Mouse (Mus musculus): Measurements from ENCODE around the gene Gm42688.
A peak's percentile ranks its signal among the peaks of the same experiment; 100 is the strongest.

Gene Gm42688

DNA sequence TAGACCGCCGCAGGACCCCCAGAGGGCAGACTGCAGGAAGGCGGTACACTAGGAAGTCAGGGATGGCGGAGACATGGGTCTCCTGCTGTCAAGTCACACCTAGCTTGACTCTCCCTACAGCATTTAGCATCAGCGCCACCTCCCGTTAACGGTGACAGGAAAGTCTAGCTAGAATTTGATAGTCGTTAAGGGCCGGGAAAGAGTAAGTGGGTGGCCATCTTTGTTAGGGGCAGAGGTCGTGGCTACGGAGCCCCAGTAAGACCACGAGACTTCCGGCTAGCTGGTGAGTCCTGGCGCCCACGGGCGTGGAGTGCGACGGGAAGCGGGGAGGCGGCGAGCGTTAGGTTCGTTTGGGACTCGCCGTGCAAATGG is at the start of gene Gm42688, which contains the start of gene Ccdc142:
Gene Gm42688, plus strand, starts transcription at position 302 of the 372 bp plus-strand sequence.
Gene Ccdc142, plus strand, starts transcription at position 286 of the 372 bp plus-strand sequence.
- no peak for DNase-seq (ENCODE audit: extremely low read depth, insufficient read length, low spot score)

- DNase-seq (ENCODE audit: extremely low read depth, insufficient read length, low spot score) = peak; percentile 59
These were observed 48.1 kb upstream of the Gm42688 start for GRCm38 (mm10) chr6:83053136-83053960.

- DNase-seq (ENCODE audit: extremely low read depth, insufficient read length, low spot score) = peak; percentile 98
These were observed 47.2 kb upstream of the Gm42688 start, which contains the start of gene Aup1 for GRCm38 (mm10) chr6:83054074-83054851. Gene Aup1, plus strand, starts transcription at chr6:83054521.

- no peak for DNase-seq (ENCODE audit: extremely low read depth, insufficient read length, low spot score)
These were observed 46.5 kb upstream of the Gm42688 start, which contains the start of gene Htra2 for GRCm38 (mm10) chr6:83054871-83055431. Gene Htra2, minus strand, starts transcription at chr6:83055273.

- DNase-seq (ENCODE audit: extremely low read depth, insufficient read length, low spot score) = no peak
These were observed 43.6 kb upstream of the Gm42688 start, which contains the start of gene Dqx1 for GRCm38 (mm10) chr6:83057790-83058189. Gene Dqx1, plus strand, starts transcription at chr6:83057844.

DNA sequence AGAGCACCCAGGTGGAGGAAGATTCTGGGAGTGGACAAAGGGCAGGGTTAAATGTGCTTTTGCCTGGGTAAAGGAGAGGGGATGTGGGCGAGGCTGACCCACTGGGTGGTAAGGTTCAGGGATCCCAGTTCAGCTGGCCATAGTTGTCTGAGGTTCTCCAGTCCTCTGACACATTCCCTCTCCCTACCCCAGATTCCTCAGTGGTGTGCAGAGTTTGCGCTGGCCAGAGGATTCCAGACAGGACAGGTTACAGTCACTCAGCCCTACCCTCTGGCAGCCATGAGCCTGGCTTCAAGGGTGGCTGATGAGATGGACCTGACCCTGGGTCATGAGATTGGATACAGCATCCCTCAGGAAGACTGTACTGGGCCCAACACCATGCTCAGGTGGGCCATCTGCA is 42.7 kb upstream of the Gm42688 start:
- no peak for DNase-seq (ENCODE audit: extremely low read depth, insufficient read length, low spot score)

DNA sequence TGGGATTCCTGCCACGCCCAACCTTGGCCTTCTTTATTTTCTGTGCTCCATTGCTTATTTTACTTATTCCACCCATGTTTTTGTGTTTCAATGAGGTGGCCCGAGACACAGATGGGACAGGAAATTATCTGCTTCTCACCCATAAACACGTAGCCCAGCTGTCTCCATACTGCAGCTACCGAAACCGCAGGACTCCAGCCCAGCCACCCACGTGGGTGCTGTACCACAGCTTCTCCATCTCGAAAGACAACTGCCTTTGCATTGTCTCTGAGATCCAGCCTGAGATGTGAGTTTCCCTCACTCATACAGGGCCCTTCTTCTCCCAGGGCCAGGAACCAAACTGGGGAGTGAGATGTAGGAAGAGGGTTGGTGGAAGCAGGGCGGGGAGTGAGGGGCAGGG is 35.4 kb upstream of the Gm42688 start:
- no peak for DNase-seq (ENCODE audit: extremely low read depth, insufficient read length, low spot score)

DNA sequence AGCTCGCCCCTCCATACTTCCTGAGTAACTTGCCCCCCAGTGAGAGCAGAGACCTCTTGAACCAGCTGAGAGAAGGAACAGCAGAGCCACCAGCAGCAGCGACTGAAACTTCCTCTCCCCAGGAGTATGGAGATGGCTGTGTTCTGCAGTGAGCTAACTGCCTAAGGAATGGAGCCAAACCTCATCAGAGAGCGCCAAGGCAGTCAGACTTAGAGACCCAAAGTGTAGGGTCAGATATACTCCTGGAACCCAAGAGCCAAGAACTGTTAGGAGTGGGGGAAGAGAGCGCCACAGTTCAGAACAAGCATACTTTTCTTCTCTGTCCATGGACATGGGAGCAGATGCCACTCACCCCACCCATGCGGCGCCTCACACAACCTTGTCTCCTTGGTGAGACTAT is 35.0 kb upstream of the Gm42688 start:
- DNase-seq (ENCODE audit: extremely low read depth, insufficient read length, low spot score) = no peak

DNA sequence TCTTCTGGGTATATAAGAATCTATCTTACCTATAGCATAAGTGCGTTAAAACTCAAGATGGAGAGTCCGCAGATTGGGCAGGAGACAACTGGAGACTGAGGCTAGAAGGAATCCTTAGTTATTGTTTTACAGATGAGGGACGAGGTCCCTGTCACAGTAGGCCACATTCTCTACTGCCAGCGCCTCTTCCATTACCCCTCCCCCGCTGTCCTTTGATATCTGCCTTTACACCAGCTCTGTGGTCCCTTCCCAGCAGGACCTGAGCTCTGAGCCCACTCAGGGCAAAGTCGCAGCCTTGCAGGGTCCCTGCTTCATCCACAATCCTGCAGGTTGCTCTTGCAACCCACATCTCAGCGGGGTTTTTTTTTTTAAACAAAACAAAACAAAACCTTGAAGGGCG is 33.2 kb upstream of the Gm42688 start:
- DNase-seq (ENCODE audit: extremely low read depth, insufficient read length, low spot score) = no peak

DNA sequence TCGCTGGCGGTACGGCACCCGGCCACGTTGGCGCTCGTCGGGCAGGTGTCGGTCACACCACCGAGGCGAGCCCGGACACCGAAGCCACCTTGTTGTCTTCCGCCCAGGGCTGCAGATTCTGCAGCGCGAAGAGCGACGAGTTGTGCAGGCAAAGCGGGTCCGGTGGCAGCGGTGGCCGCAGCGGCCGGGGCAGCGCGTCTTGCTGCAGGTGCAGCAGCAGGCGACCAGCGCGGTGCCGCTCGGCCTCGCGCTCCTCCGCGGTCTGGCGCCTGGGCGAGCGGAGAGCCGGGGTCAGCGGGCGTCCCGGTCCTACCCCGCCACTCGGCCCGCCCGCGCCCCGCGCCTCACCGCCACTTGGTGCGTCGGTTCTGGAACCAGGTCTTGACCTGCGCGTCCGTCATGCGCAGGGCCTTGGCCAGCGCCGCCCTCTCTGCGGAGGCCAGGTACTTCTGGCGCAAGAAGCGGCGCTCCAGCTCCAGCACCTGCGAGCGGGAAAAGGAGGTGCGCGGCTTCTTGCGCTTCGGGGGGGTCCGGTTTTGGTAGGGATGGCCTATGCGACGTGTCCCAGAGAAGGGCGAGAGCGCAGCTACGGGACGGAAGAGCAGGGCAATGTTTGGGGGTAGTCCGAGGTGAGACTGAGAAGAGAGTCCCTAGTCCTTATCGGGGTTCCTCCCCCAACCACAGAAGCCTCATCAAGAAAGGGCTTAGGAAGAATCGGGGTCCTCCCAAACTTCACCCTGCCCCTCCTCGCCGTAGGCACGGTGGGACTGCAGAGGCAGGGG is 32.5 kb upstream of the Gm42688 start:
- no peak for DNase-seq (ENCODE audit: extremely low read depth, insufficient read length, low spot score)

DNA sequence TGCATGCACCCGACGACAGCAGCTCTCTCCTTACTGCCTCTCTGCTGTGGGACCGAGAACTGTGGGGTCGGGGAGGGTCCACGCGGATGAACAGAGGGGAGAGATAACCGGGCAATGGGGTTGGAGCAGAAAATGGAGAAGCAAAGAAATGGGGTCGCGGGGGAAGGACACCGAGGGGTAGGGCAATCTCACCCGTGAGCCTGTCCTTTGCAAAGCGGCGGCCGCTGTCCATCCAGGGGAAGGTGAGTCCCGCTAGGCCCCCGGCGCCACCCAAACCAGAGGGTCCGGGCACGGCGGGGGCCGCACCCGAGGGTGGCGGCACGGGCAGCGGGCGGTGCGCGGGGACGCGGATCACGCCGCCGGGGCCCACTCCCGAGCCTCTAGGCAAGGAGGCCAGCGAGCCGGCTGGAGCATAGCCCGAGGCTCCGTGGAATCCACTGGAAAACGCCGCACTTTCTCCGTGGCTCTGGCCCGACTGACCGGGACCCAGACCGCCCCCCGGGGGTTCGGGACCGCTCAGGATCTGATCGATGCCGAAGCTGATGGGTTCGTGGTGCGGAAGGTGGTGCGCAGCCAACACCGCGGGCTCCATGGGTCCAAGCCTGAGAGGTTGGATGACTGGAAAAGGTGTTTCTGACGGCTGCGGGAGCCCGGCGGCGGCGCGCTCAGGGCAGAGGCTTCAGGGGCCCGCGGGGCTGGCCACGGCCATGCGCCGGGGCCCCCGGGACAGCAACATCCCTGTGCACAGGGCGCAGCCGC is 31.8 kb upstream of the Gm42688 start:
- no peak for DNase-seq (ENCODE audit: extremely low read depth, insufficient read length, low spot score)

DNA sequence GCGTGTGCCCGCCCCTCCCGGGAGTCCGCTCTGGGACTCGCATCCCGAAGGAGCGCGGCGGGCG is 31.3 kb upstream of the Gm42688 start, which contains the start of gene Tlx2:
Gene Tlx2, minus strand, starts transcription at position 47 of the 64 bp plus-strand sequence.
- no peak for DNase-seq (ENCODE audit: extremely low read depth, insufficient read length, low spot score)

- no peak for DNase-seq (ENCODE audit: extremely low read depth, insufficient read length, low spot score)
These were observed 30.9 kb upstream of the Gm42688 start for GRCm38 (mm10) chr6:83070311-83071219.

DNA sequence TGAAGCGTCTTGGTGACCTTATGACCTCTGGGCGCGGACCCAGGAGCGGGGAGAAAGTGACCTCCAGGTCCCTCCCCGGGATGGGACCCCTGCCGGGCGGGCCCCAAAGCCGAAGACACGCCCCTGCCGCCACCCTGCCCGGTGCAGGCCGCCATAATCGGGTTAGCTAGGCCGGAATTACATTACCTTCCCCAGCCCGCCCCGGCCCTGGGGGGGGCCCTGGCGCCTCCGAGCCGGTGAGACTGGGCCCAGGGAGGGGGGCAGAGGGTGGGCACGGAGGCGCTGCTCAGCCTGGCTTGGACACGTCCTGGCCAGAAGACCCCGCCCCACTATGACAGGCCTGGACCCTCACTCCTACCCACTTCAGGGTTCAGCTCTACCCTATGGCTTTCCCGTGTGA is 30.2 kb upstream of the Gm42688 start:
- no peak for DNase-seq (ENCODE audit: extremely low read depth, insufficient read length, low spot score)

DNA sequence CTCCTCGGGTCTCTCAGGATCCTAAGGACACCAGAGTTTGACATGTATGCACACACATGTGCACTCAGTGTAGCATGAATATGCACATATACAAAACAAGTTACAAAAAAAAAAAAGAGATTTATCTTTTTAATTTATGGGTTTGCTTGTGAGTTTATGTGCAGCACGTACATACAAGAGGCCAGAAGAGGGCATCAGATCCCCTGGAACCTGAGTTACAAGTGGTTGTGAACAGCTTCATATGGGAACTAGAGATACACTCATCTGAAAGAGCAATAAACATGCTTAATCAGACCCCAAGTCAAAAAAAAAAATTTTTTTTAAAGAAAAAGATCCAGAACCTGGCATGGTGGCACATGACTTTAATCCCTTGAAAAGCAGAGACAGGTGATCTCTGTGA is 26.4 kb upstream of the Gm42688 start:
- DNase-seq (ENCODE audit: extremely low read depth, insufficient read length, low spot score) = no peak

DNA sequence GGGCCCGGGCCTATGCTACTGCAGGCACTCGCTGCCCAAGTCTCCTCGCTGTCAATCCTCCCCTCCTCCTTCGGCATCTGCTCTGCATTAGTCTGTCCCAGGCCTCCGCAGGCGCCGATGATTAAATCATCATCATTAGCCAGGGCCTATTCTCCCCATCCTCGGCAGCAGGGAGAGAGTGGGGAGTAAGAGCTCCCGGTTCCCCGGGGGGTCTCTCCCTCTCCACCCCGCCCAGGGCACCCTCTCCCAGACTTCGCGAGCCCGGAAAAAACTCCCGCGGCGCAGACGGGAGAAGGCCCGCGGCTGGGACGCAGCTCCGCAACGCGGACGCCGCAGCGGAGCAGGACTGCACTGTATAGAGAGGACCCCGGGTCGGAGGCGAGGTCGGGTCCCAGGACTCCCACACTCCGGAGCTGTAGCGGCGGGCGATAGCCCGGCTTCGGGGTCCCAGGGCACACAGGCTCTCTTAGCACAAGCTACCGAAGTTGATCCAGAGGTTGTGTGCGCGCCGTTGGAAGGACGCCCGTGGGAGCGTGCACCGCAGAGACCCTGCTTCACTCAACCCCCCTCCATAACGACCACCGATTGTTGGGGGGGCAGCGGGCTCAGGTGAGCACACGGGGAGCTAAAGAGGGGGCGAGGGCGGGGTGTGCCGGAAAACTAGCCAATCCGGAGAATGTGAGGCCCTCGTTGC is 23.6 kb upstream of the Gm42688 start, which contains the start of gene Pcgf1:
Gene Pcgf1, plus strand, starts transcription at position 240 of the 694 bp plus-strand sequence.
- no peak for DNase-seq (ENCODE audit: extremely low read depth, insufficient read length, low spot score)

GRCm38 (mm10) chr6:83078324-83078858 is 23.0 kb upstream of the Gm42688 start:
- DNase-seq (ENCODE audit: extremely low read depth, insufficient read length, low spot score) = peak; percentile 96

DNA sequence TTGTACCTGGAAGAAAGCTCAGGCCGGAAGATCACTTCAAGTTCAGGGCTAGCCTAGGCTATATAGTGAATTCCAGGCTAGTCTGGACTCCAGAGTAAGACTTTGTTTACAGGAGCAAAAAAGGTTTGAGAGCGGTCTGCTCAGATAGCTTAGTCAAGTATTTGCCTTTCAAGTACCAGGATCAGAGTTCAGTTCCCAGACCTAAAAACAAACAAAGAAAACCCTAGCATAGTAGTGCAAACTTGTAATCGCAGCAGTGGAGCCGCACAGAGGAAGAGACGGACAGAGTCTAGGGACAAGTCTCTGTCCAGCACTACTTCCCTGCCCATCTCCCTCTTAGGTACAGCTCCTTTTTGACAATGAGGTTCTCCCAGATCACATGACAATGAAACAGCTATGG is 21.2 kb upstream of the Gm42688 start:
- DNase-seq (ENCODE audit: extremely low read depth, insufficient read length, low spot score) = no peak
